Mouse (Mus musculus) embryonic facial prominence, embryonic 13.5 days (tissue): ENCODE measurements around the gene Sspn. TPM values are rescaled to one million over a fixed set of nuclear protein-coding genes. Genes with fewer than 3 reads are reported as not detected.

Experiments
- ATAC-seq: fragments of 200-750 bp; cut with Nextera tagmentation; 2 replicates; pipeline ENCODE4 v1.8.0; 2017; ENCODE audit warnings: low read depth; ENCODE audit not compliant: insufficient number of reproducible peaks, insufficient read depth, low FRiP score, low TSS enrichment
- H3K27ac ChIP-seq: fragments of 300-500 bp; sonication (generic); 2 replicates; pipeline ENCODE4 v1.5.1; 2015; ENCODE audit warnings: moderate library complexity, mild to moderate bottlenecking, inconsistent platforms
- H3K27me3 ChIP-seq: fragments of 300-500 bp; sonication (generic); 2 replicates; pipeline ENCODE4 v1.6.1; 2015; ENCODE audit warnings: mild to moderate bottlenecking, inconsistent platforms
- H3K36me3 ChIP-seq: fragments of 300-500 bp; sonication (generic); 2 replicates; pipeline ENCODE4 v1.6.1; 2015; ENCODE audit warnings: mild to moderate bottlenecking, inconsistent platforms
- H3K4me1 ChIP-seq: fragments of 300-500 bp; sonication (generic); 2 replicates; pipeline ENCODE4 v1.6.1; 2015; ENCODE audit warnings: inconsistent platforms
- H3K4me2 ChIP-seq: fragments of 300-500 bp; sonication (generic); 2 replicates; pipeline ENCODE4 v1.6.1; 2015; ENCODE audit warnings: moderate library complexity, mild to moderate bottlenecking, inconsistent platforms
- H3K4me3 ChIP-seq: fragments of 300-500 bp; sonication (generic); 2 replicates; pipeline ENCODE4 v1.5.1; 2015; ENCODE audit warnings: mild to moderate bottlenecking, inconsistent platforms
- H3K9ac ChIP-seq: fragments of 300-500 bp; sonication (generic); 2 replicates; pipeline ENCODE4 v1.6.1; 2015; ENCODE audit warnings: mild to moderate bottlenecking, inconsistent platforms
- H3K9me3 ChIP-seq: fragments of 300-500 bp; sonication (generic); 2 replicates; pipeline ENCODE4 v1.6.1; 2016; ENCODE audit warnings: inconsistent platforms
- WGBS: fragments of 180-500 bp; shearing (Covaris S2); methylation state at CpG from one replicate; pipeline ENCODE4 v1.1.7; 2015; ENCODE audit warnings: mixed read lengths; 5-methylcytosine and 5-hydroxymethylcytosine counted together
- polyA plus RNA-seq: library from polyadenylated mRNA; unstranded; fragments of >200 nt; fragmentation: Nextera tagmentation; extraction: Ambion mirVana; gene quantifications from 2 replicates; pipeline ENCODE4 v1.2.1, GENCODE M21; 2015

Sspn gene
- polyA plus RNA-seq, 1 experiment from 2014 or later: 12.5 TPM

- 72% methylated on average over 2 of the region's 2 CpGs for WGBS
- no peak overlapping the region for H3K27ac ChIP-seq
- ATAC-seq: no peak
- H3K4me2 ChIP-seq: no peak overlapping the region
- no peak overlapping the region for H3K9ac ChIP-seq
- no peaks in the 10 kb centered on the region for H3K9me3 ChIP-seq
- peaks cover 23% of the 10 kb centered on the region for H3K4me1 ChIP-seq
- no peak overlapping the region for H3K4me3 ChIP-seq
- H3K27me3 ChIP-seq: no peaks in the 10 kb centered on the region
- no peaks in the 10 kb centered on the region for H3K36me3 ChIP-seq
Measured at GRCm38 (mm10) chr6:145935912-145936311, 4.5 kb downstream of the Sspn start.

GRCm38 (mm10) chr6:145936511-145936910 lies 5.1 kb downstream of the Sspn start:
- no peak overlapping the region for H3K27ac ChIP-seq
- WGBS: 87% methylated on average over 4 of the region's 4 CpGs
- H3K36me3 ChIP-seq: no peaks in the 10 kb centered on the region
- no peak overlapping the region for H3K4me3 ChIP-seq
- H3K27me3 ChIP-seq: no peaks in the 10 kb centered on the region
- ATAC-seq: no peak
- H3K4me1 ChIP-seq: peaks cover 23% of the 10 kb centered on the region
- H3K9ac ChIP-seq: no peak overlapping the region
- no peak overlapping the region for H3K4me2 ChIP-seq
- H3K9me3 ChIP-seq: no peaks in the 10 kb centered on the region

GRCm38 (mm10) chr6:145940852-145941251 lies 9.4 kb downstream of the Sspn start:
- 74% methylated on average over 6 of the region's 6 CpGs for WGBS
- 0 out of 2 replicates have a peak, but pooled peaks cover under 1% of the 10 kb centered on the region for H3K4me1 ChIP-seq
- ATAC-seq: no peak

GRCm38 (mm10) chr6:145942263-145942966 lies 11.0 kb downstream of the Sspn start:
- Histone ChIP-seq H3K9ac (no peak overlapping the region), H3K4me1 (no peaks in the 10 kb centered on the region), H3K27ac (no peak overlapping the region), H3K9me3 (no peaks in the 10 kb centered on the region), H3K4me2 (no peak overlapping the region), H3K27me3 (no peaks in the 10 kb centered on the region), H3K36me3 (no peaks in the 10 kb centered on the region), H3K4me3 (no peak overlapping the region)
- no peak for ATAC-seq
- WGBS: 81% methylated on average over 12 of the region's 12 CpGs

More at GRCm38 (mm10) chr6:145940852-145941251, 9.4 kb downstream of the Sspn start:
- Histone ChIP-seq H3K27ac (no peak overlapping the region), H3K9me3 (no peaks in the 10 kb centered on the region), H3K4me2 (no peak overlapping the region), H3K9ac (no peak overlapping the region), H3K27me3 (no peaks in the 10 kb centered on the region), H3K4me3 (no peak overlapping the region), H3K36me3 (no peaks in the 10 kb centered on the region)

GRCm38 (mm10) chr6:145943414-145943813 lies 12.0 kb downstream of the Sspn start:
- Histone ChIP-seq H3K9me3 (no peaks in the 10 kb centered on the region), H3K9ac (no peak overlapping the region), H3K27ac (no peak overlapping the region), H3K27me3 (no peaks in the 10 kb centered on the region), H3K4me2 (no peak overlapping the region), H3K4me1 (peaks cover 8% of the 10 kb centered on the region), H3K4me3 (no peak overlapping the region), H3K36me3 (no peaks in the 10 kb centered on the region)
- no peak for ATAC-seq
- 90% methylated on average over 3 of the region's 3 CpGs for WGBS

- H3K27ac ChIP-seq: no peak overlapping the region
- no peaks in the 10 kb centered on the region for H3K36me3 ChIP-seq
- 75% methylated on average over 11 of the region's 11 CpGs for WGBS
- no peaks in the 10 kb centered on the region for H3K27me3 ChIP-seq
- ATAC-seq: no peak
- H3K4me2 ChIP-seq: no peak overlapping the region
- no peak overlapping the region for H3K4me3 ChIP-seq
- H3K9me3 ChIP-seq: no peaks in the 10 kb centered on the region
- H3K4me1 ChIP-seq: peaks cover 15% of the 10 kb centered on the region
- no peak overlapping the region for H3K9ac ChIP-seq
Measured at GRCm38 (mm10) chr6:145945700-145946344, 14.4 kb downstream of the Sspn start.

- Histone ChIP-seq H3K27me3 (no peaks in the 10 kb centered on the region), H3K4me1 (peaks cover 15% of the 10 kb centered on the region), H3K27ac (no peak overlapping the region), H3K4me2 (no peak overlapping the region), H3K9me3 (no peaks in the 10 kb centered on the region), H3K36me3 (no peaks in the 10 kb centered on the region), H3K4me3 (no peak overlapping the region), H3K9ac (no peak overlapping the region)
- no peak for ATAC-seq
- 47% methylated on average over 4 of the region's 4 CpGs for WGBS
Measured at GRCm38 (mm10) chr6:145949049-145949448, 17.6 kb downstream of the Sspn start.

GRCm38 (mm10) chr6:145950626-145951025 lies 19.2 kb downstream of the Sspn start:
- peaks cover 15% of the 10 kb centered on the region for H3K4me1 ChIP-seq
- ATAC-seq: no peak
- 70% methylated on average over 5 of the region's 5 CpGs for WGBS

GRCm38 (mm10) chr6:145952594-145952993 lies 21.2 kb downstream of the Sspn start:
- no peaks in the 10 kb centered on the region for H3K36me3 ChIP-seq
- H3K4me3 ChIP-seq: no peak overlapping the region
- H3K4me1 ChIP-seq: peaks cover 20% of the 10 kb centered on the region
- H3K27ac ChIP-seq: no peak overlapping the region
- H3K27me3 ChIP-seq: no peaks in the 10 kb centered on the region
- H3K4me2 ChIP-seq: no peak overlapping the region
- WGBS: 71% methylated on average over 3 of the region's 3 CpGs
- no peak for ATAC-seq
- no peak overlapping the region for H3K9ac ChIP-seq
- no peaks in the 10 kb centered on the region for H3K9me3 ChIP-seq

More at GRCm38 (mm10) chr6:145950626-145951025, 19.2 kb downstream of the Sspn start:
- no peaks in the 10 kb centered on the region for H3K36me3 ChIP-seq
- no peak overlapping the region for H3K9ac ChIP-seq
- no peak overlapping the region for H3K4me2 ChIP-seq
- H3K27ac ChIP-seq: no peak overlapping the region
- no peaks in the 10 kb centered on the region for H3K9me3 ChIP-seq
- H3K27me3 ChIP-seq: no peaks in the 10 kb centered on the region
- no peak overlapping the region for H3K4me3 ChIP-seq

GRCm38 (mm10) chr6:145953121-145953896 lies 21.9 kb downstream of the Sspn start:
- Histone ChIP-seq H3K27me3 (no peaks in the 10 kb centered on the region), H3K4me3 (no peak overlapping the region), H3K9ac (no peak overlapping the region), H3K4me2 (no peak overlapping the region), H3K36me3 (no peaks in the 10 kb centered on the region), H3K4me1 (peaks cover 21% of the 10 kb centered on the region), H3K9me3 (no peaks in the 10 kb centered on the region), H3K27ac (peak overlapping the region; percentile 29)
- no peak for ATAC-seq
- 59% methylated on average over 13 of the region's 13 CpGs for WGBS

- Histone ChIP-seq H3K4me3 (no peak overlapping the region), H3K9me3 (no peaks in the 10 kb centered on the region), H3K4me1 (peaks cover 27% of the 10 kb centered on the region), H3K9ac (no peak overlapping the region), H3K4me2 (no peak overlapping the region), H3K27ac (no peak overlapping the region), H3K36me3 (no peaks in the 10 kb centered on the region), H3K27me3 (no peaks in the 10 kb centered on the region)
- WGBS: 78% methylated on average over 6 of the region's 6 CpGs
- ATAC-seq: 0 out of 2 replicates have a peak, but pooled peaks have one; percentile 32
Measured at GRCm38 (mm10) chr6:145957427-145957965, 26.1 kb downstream of the Sspn start.
